Mouse (Mus musculus) spleen, adult 2 months (tissue): ENCODE data around the gene Slc47a1.

ENCODE experiments used
- CTCF ChIP-seq: fragments of 200-500 bp; IDR thresholded peaks from 2 replicates; pipeline ENCODE4 v1.5.1; 2011; ENCODE audit warnings: mild to moderate bottlenecking, inconsistent platforms; ENCODE audit not compliant: insufficient read depth, insufficient read length, insufficient replicate concordance; ENCODE audit errors: extremely low read depth
- POLR2A ChIP-seq: fragments of 200-500 bp; IDR thresholded peaks from 2 replicates; pipeline ENCODE4 v1.6.1; 2011; ENCODE audit warnings: low read depth, low read length, inconsistent platforms

- TF ChIP-seq POLR2A (no peak), CTCF (no peak)
Measured at GRCm38 (mm10) chr11:61414560-61414959, 36.4 kb upstream of the Slc47a1 start.
